Mouse (Mus musculus): ENCODE measurements around the gene Khdc1a.

The Khdc1a gene

GRCm38 (mm10) chr1:21391138-21391671 is 41.8 kb downstream of the Khdc1a start:
- no peak for DNase-seq (ENCODE audit: low read depth, low spot score)
